Mouse (Mus musculus) liver, embryonic 11.5 days (tissue): ENCODE measurements around the gene Scgb2b17. TPM values are rescaled to one million over a fixed set of nuclear protein-coding genes. Genes with fewer than 3 reads are reported as not detected.
"Not testable (repeated sequence)": the region's sequence is repeated elsewhere in the genome, so short reads cannot be mapped to it uniquely, and the experiment has no call there.

Experiments
- ATAC-seq: fragments of 200-750 bp; cut with Nextera tagmentation; replicated peaks from 2 replicates; pipeline ENCODE4 v1.8.0; 2017; ENCODE audit warnings: moderate number of reproducible peaks, mild to moderate bottlenecking, moderate TSS enrichment, moderate library complexity; ENCODE audit not compliant: low FRiP score
- DNase-seq: peaks from one replicate; pipeline ENCODE4 v3.0.0-alpha.2; 2017; ENCODE audit warnings: low spot score
- H3K27ac ChIP-seq: fragments of 300-500 bp; sonication (generic); 2 replicates; pipeline ENCODE4 v1.5.1; 2014; ENCODE audit warnings: mild to moderate bottlenecking, low read depth, low read length, control low read depth
- H3K27me3 ChIP-seq: fragments of 300-500 bp; sonication (generic); replicated peaks from 2 replicates; pipeline ENCODE4 v1.6.1; 2014; ENCODE audit warnings: low read length, mixed read lengths; ENCODE audit not compliant: control insufficient read depth, insufficient read depth
- H3K36me3 ChIP-seq: fragments of 300-500 bp; sonication (generic); 2 replicates; pipeline ENCODE4 v1.6.1; 2014; ENCODE audit warnings: mild to moderate bottlenecking, low read length, moderate library complexity, mixed read lengths; ENCODE audit not compliant: control insufficient read depth, insufficient read depth
- H3K4me1 ChIP-seq: fragments of 300-500 bp; sonication (generic); replicated peaks from 2 replicates; pipeline ENCODE4 v1.6.1; 2014; ENCODE audit warnings: low read length, mixed read lengths; ENCODE audit not compliant: control insufficient read depth, insufficient read depth
- H3K4me2 ChIP-seq: fragments of 300-500 bp; sonication (generic); 2 replicates; pipeline ENCODE4 v1.6.1; 2014; ENCODE audit warnings: mild to moderate bottlenecking, control low read depth, moderate library complexity
- H3K4me3 ChIP-seq: fragments of 300-500 bp; sonication (generic); 2 replicates; pipeline ENCODE4 v1.5.1; 2014; ENCODE audit warnings: low read depth, low read length, control low read depth
- H3K9ac ChIP-seq: fragments of 300-500 bp; sonication (generic); 2 replicates; pipeline ENCODE4 v1.6.1; 2014; ENCODE audit warnings: low read depth, low read length, control low read depth
- H3K9me3 ChIP-seq: fragments of 300-500 bp; sonication (generic); 2 replicates; pipeline ENCODE4 v1.6.1; 2016; ENCODE audit warnings: low read length, inconsistent platforms, mixed read lengths; ENCODE audit not compliant: control insufficient read depth
- polyA plus RNA-seq: library from polyadenylated mRNA; unstranded; fragments of >200 nt; fragmentation: Nextera tagmentation; extraction: Ambion mirVana; gene quantifications from 2 replicates; pipeline ENCODE4 v1.2.1, GENCODE M21; 2014

Scgb2b17 gene
- not detected in 2 replicates for polyA plus RNA-seq

DNA sequence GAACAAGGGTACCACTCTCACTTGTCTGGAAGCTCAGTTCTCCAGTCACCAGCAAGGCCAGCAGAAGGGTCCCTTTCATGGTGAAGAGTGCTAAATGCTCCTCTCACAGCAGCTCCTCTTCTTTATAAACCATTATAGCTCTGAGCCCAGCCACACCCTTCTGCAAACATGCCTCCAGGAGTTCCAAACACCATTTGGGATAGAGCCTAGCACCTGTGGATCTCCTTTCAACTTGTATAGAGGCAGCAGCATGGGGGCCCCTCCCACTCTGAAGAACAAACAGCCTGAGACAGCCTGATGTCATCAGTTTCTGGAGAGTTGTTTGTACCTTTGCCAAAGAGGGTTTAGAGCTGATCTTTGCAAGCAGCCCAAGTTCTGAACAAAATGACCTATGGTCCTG lies at the start of gene Scgb2b17:
Gene Scgb2b17, minus strand, starts transcription at position 101 of the 400 bp plus-strand sequence.
- not testable (repeated sequence) for ATAC-seq, H3K4me1 ChIP-seq, H3K27ac ChIP-seq, H3K27me3 ChIP-seq, H3K4me2 ChIP-seq, H3K9ac ChIP-seq, H3K4me3 ChIP-seq, H3K9me3 ChIP-seq, DNase-seq, H3K36me3 ChIP-seq

DNA sequence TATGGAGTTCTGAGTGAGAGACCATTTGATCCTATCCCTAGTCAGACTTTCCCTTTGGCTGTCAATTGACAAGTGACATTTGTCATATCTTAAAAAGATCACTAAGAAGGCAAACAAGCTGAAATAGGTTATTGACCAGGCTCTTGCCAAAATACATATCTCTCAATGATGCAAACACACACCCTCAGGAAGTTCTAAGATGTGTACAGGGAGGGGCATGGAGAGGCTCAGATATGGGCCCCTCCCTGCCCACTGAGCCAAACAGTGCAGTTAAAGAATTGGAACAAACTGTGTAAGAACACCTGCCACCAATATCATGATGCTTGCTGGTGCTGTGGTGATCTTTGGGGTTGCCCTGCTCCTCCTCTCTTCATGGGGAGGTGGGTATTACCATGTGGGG lies 6.8 kb upstream of the Scgb2b17 start, which contains the start of gene Scgb1b17:
Gene Scgb1b17, plus strand, starts transcription at position 301 of the 400 bp plus-strand sequence.
- not testable (repeated sequence) for DNase-seq, H3K4me2 ChIP-seq, H3K36me3 ChIP-seq, H3K9ac ChIP-seq, ATAC-seq, H3K9me3 ChIP-seq, H3K27me3 ChIP-seq, H3K27ac ChIP-seq, H3K4me3 ChIP-seq, H3K4me1 ChIP-seq

Other genes with a start within 250 kb of the Scgb2b17 start
- not detected in 2 replicates for gene Scgb2b15, start 226.9 kb downstream of the Scgb2b17 start, polyA plus RNA-seq
- gene Scgb1b15, start 220.0 kb downstream of the Scgb2b17 start, polyA plus RNA-seq, result not detected in 2 replicates
- gene Scgb1b17, start 6.9 kb upstream of the Scgb2b17 start, polyA plus RNA-seq, result not detected in 2 replicates
- gene Scgb2b18, start 117.3 kb upstream of the Scgb2b17 start, polyA plus RNA-seq, result not detected in 2 replicates
- not detected in 2 replicates for gene Scgb1b18, start 129.0 kb upstream of the Scgb2b17 start, polyA plus RNA-seq
- gene Scgb2b19, start 223.8 kb upstream of the Scgb2b17 start, polyA plus RNA-seq, result not detected in 2 replicates
- gene Scgb1b19, start 230.7 kb upstream of the Scgb2b17 start, polyA plus RNA-seq, result not detected in 2 replicates